Mouse (Mus musculus): ENCODE results near the gene Vstm2b. TPM values are rescaled to one million over a fixed set of nuclear protein-coding genes. Genes with fewer than 3 reads are reported as not detected.

Vstm2b gene
- total and polyA plus RNA-seq, 3 experiments = 0.35 to 1.9 (median 1.7) TPM

Other genes with a start within 250 kb of the Vstm2b start
- gene 4930433I11Rik, start 89.2 kb downstream of the Vstm2b start, total RNA-seq (2021) = not detected
- gene 4930433I11Rik, start 89.2 kb downstream of the Vstm2b start, polyA plus RNA-seq (2012; rRNA removed) = not detected in 2 replicates
- not detected for gene Gm4884, start 134.4 kb downstream of the Vstm2b start, total RNA-seq (2021)
- gene Gm4884, start 134.4 kb downstream of the Vstm2b start, polyA plus RNA-seq (2012; rRNA removed) = not detected in 2 replicates

Data from adrenal gland, adult 2 months (tissue).